Mouse (Mus musculus): ENCODE measurements at regions not wholly inside any gene's neighbourhood (a gene's known extent, or its start where the extent isn't known, plus 50 kb on each side); places are given as distances from the start of the nearest gene placed in this dataset.

DNA sequence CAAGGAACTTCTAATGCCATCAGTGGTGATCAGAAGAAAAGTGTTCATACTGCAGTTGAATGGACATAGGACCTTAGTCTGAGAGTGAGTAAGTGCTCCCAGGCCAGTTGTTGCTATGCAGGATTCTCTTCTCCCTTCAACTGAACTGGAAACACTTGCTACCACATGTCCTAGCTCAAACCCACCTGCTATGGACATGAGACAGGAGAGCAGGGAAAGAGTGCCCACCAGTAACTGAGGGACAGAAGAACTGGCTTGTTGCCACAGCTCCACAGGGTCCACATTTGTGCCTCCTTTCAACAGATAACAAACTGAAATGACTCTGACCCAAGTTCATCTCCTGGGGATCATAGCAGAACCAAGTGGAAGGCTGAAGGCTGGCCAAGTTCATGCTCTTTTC, 292.9 kb downstream of the Qk start:
- H3K36me3 ChIP-seq, result no peaks in the 10 kb centered on the region
- no peaks in the 10 kb centered on the region for H3K4me1 ChIP-seq (replicated peaks)
- no peaks in the 10 kb centered on the region for H3K9me3 ChIP-seq
- no peak overlapping the region for H3K9ac ChIP-seq
- H3K27me3 ChIP-seq (replicated peaks), result no peaks in the 10 kb centered on the region
- no peak for ATAC-seq
- H3K27ac ChIP-seq, result no peak overlapping the region
- H3K4me2 ChIP-seq (replicated peaks), result no peak overlapping the region
- H3K4me3 ChIP-seq (replicated peaks), result no peak overlapping the region

DNA sequence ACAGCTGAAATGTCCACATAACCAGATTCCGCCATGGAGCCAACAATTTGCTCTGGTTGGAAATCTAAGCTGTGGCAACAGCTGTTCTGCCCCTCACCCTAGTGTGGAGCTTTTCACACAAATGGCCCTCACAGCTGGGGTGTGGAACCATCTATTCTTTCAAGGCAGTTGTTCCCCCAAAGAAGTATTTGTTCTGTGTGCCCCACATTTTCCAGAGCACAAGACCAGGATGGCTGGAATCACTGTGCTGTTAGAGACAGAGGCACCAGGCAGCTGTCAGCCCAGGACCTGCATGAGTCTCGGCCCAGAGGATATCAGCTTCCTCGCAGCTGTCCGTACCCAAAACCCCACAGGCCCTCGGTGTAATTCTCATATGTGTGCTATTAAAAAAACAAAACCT, 294.4 kb downstream of the Qk start:
- no peak overlapping the region for H3K4me3 ChIP-seq (replicated peaks)
- 90% methylated on average over 5 of the region's 5 CpGs for WGBS
- no peaks in the 10 kb centered on the region for H3K4me1 ChIP-seq (replicated peaks)
- ATAC-seq, result no peak
- no peak overlapping the region for H3K9ac ChIP-seq
- H3K9me3 ChIP-seq, result no peaks in the 10 kb centered on the region
- no peaks in the 10 kb centered on the region for H3K27me3 ChIP-seq (replicated peaks)
- H3K27ac ChIP-seq, result no peak overlapping the region
- no peaks in the 10 kb centered on the region for H3K36me3 ChIP-seq
- no peak overlapping the region for H3K4me2 ChIP-seq (replicated peaks)

DNA sequence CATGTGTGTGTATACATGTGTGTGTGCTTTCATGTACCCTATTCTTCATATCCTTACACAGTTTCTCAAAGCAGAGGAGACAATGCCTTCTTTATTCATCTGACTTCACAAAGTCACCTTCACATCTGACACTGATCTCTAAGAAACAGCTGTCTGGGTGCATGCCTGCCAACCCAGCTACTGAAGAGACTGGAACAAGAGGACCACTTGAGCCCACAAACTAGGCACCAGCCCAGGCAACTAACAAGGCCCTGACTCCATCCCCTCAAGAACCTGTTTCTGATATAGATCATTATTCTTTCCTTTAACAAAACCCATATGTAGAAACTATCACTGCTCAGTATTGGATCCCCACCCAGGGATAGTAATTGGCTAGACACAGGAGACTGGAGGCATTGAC, 295.3 kb downstream of the Qk start:
- no peak for ATAC-seq
- Histone ChIP-seq H3K9me3 (no peaks in the 10 kb centered on the region), H3K4me1 (replicated peaks) (no peaks in the 10 kb centered on the region), H3K27me3 (replicated peaks) (no peaks in the 10 kb centered on the region), H3K4me2 (replicated peaks) (no peak overlapping the region), H3K9ac (no peak overlapping the region), H3K36me3 (no peaks in the 10 kb centered on the region), H3K4me3 (replicated peaks) (no peak overlapping the region), H3K27ac (no peak overlapping the region)

DNA sequence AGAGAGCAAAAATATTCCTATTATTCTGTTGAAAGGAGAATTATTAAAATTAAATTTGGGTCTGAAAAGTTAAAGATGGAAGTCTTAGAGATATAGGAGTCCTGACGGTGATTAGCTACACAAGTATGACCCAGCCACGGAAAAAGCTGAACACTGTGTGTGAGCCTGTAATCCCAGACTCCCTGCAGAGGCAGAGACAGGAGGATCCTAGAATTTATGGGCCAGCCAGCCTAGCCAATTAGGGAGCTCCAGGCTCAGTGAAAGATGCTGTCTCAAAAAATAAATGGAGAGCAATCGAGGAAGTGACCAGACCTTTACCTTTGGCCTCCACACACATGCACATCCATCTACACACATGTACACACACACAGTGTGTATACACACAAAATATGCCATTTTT, 307.5 kb downstream of the Qk start:
- 62% methylated on average over 3 of the region's 3 CpGs for WGBS
- Histone ChIP-seq H3K9me3 (no peaks in the 10 kb centered on the region), H3K4me1 (replicated peaks) (no peaks in the 10 kb centered on the region), H3K9ac (no peak overlapping the region), H3K4me2 (replicated peaks) (no peak overlapping the region), H3K4me3 (replicated peaks) (no peak overlapping the region), H3K27me3 (replicated peaks) (no peaks in the 10 kb centered on the region), H3K27ac (no peak overlapping the region), H3K36me3 (no peaks in the 10 kb centered on the region)
- ATAC-seq, result no peak

DNA sequence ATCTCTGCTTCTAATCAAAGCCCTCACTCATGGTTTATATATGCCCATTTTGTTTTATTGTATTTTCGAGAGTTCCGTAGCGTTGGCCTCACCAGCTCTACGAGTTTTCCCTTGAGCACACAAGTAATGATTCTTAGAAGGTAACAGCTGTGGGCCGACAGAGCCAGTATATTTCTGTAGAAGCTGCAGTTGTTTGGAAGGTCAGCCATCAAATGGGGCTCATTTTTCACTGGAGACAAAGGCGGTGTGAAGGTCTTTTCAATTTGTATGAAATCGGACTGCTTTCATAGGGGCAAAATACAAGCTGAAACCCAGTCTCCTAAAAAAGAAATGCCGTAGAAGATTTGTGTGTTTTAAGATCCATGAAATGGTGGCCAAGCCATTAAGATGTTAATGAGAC, 307.9 kb downstream of the Qk start:
- WGBS, result 61% methylated on average over 8 of the region's 8 CpGs
- no peak for ATAC-seq
- Histone ChIP-seq H3K9ac (no peak overlapping the region), H3K4me2 (replicated peaks) (no peak overlapping the region), H3K27ac (no peak overlapping the region), H3K27me3 (replicated peaks) (no peaks in the 10 kb centered on the region), H3K36me3 (no peaks in the 10 kb centered on the region), H3K4me3 (replicated peaks) (no peak overlapping the region), H3K9me3 (no peaks in the 10 kb centered on the region), H3K4me1 (replicated peaks) (no peaks in the 10 kb centered on the region)

DNA sequence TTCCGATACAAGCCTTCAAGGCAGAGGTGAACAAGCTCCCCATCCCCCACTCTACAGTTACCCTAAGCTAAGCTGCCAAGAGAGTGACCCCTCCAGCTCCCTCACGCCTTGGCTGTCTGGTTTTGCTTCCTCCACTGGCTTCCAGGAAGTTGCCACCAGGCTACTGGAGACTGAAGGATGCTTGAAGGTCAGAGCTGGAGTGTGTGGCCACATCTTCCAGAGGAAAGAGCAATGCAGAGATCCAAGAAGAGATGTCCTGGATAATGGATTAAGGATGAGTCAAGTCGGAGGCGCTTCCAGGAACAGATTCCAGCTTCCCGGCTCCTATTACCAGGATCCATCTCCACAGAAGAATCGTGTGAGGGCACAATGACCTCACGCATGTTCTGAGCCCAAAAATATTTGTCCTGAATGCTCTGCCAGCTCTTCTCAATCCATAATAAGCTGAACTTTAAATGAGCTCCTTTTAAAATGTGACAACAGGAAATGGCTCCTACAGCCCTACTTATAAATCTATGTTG, 318.5 kb downstream of the Qk start:
- no peaks in the 10 kb centered on the region for H3K9me3 ChIP-seq
- H3K27me3 ChIP-seq (replicated peaks), result no peaks in the 10 kb centered on the region
- H3K4me2 ChIP-seq (replicated peaks), result no peak overlapping the region
- ATAC-seq, result no peak
- WGBS, result 49% methylated on average over 7 of the region's 7 CpGs
- H3K9ac ChIP-seq, result no peak overlapping the region
- H3K4me1 ChIP-seq (replicated peaks), result no peaks in the 10 kb centered on the region; the same call in 1 of the 2 replicates
- H3K27ac ChIP-seq, result no peak overlapping the region
- H3K4me3 ChIP-seq (replicated peaks), result no peak overlapping the region
- H3K36me3 ChIP-seq, result no peaks in the 10 kb centered on the region

DNA sequence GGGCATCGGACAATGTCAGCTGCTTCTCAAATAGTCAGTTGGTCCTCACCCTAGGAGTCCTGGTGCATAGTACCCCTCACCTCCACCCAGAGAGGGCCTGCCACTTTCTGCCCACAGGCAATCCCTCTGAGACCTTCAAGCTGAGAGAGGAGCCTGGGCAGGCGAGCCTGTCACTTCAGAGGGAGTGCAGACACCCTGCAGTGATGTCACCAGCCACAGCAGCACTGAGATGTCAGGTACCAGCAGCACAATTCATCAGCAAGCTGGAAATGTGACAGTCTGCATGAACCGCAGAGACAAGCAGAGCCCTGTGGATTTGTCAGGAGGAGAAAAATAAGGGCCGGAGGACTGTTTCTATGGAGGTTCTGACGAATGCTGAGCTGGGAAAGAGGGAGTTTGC, 324.3 kb downstream of the Qk start:
- H3K9ac ChIP-seq, result no peak overlapping the region
- no peak overlapping the region for H3K27ac ChIP-seq
- no peaks in the 10 kb centered on the region for H3K36me3 ChIP-seq
- H3K9me3 ChIP-seq, result no peaks in the 10 kb centered on the region
- 56% methylated on average over 5 of the region's 5 CpGs for WGBS
- no peak overlapping the region for H3K4me3 ChIP-seq (replicated peaks)
- H3K4me1 ChIP-seq (replicated peaks), result no peaks in the 10 kb centered on the region
- no peak overlapping the region for H3K4me2 ChIP-seq (replicated peaks)
- H3K27me3 ChIP-seq (replicated peaks), result no peaks in the 10 kb centered on the region
- ATAC-seq, result no peak

DNA sequence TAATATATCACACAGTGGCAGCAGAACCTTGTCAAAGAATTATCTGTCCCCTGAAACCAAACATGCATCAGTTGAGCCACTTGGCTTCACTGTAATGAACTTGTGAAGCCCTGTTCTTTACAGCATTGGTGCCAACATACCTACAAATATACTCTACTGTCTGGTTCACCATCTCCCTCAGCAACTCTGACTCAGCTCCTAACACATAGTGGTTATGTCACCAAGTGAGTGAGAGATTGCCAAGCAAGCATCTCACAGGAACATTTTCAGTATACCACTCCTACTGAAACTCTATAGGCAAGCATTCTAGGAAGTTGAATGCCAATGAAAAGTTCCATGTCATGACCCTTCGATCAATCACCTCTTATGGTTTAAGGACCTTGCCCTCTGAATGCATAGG, 321.2 kb upstream of the Pabpc6 start:
- no peaks in the 10 kb centered on the region for H3K4me1 ChIP-seq (replicated peaks)
- H3K9ac ChIP-seq, result no peak overlapping the region
- no peak overlapping the region for H3K27ac ChIP-seq
- no peaks in the 10 kb centered on the region for H3K27me3 ChIP-seq (replicated peaks)
- H3K9me3 ChIP-seq, result no peaks in the 10 kb centered on the region; the same call in 1 of the 2 replicates
- H3K4me2 ChIP-seq (replicated peaks), result no peak overlapping the region
- no peak overlapping the region for H3K4me3 ChIP-seq (replicated peaks)
- H3K36me3 ChIP-seq, result no peaks in the 10 kb centered on the region
- no peak for ATAC-seq
- 90% methylated on average over 1 of the region's 1 CpGs for WGBS

DNA sequence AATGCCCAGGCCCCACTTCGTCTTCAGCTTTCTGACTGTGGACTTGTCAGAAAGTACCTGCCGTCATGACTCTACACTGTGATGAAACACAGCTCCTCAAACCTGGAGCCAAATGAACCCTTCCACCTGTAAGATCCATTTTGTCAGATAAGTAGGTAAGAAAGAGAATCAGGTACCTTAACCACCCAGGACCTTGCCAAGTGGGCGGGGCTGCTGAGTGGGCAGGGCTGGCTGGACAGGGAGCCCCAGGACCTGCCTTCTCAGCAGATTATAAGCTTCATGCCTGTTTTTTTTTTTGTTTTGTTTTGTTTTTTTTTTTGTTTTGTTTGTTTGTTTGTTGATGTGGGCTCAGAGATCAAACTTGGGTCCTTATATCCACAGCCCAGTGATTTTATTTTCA, 311.8 kb upstream of the Pabpc6 start:
- Histone ChIP-seq H3K36me3 (no peaks in the 10 kb centered on the region), H3K4me1 (replicated peaks) (no peaks in the 10 kb centered on the region), H3K4me3 (replicated peaks) (no peak overlapping the region), H3K27ac (no peak overlapping the region), H3K9me3 (no peaks in the 10 kb centered on the region; the same call in 1 of the 2 replicates), H3K9ac (no peak overlapping the region), H3K27me3 (replicated peaks) (no peaks in the 10 kb centered on the region), H3K4me2 (replicated peaks) (no peak overlapping the region)
- 90% methylated on average over 3 of the region's 3 CpGs for WGBS
- no peak for ATAC-seq

DNA sequence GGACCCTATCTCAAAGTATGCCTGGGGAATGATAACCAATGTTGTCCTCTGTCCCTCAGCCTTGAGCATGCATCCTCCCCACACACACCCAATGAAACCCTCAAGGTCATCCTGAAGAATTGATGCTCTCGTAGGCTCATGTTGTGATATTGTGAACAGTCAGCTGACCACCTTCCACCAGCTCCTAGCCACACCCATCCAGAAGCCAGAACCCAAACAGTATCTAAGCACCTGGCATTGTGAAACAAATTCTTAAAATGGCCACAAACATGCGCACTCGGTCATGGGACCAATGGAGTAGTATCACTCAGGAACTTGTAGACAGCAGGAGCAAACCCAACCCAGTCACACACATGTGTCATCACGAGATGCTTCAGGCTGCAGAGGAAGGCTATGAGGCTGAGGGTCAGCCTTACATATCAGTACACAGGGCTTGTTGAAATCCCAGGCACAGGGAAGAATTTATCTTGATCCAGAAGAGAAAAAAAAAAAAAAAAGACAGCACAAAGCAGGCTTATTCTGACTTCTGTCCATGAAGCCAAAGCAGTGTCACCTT, 307.4 kb upstream of the Pabpc6 start:
- ATAC-seq, result no peak
- 84% methylated on average over 4 of the region's 4 CpGs for WGBS

DNA sequence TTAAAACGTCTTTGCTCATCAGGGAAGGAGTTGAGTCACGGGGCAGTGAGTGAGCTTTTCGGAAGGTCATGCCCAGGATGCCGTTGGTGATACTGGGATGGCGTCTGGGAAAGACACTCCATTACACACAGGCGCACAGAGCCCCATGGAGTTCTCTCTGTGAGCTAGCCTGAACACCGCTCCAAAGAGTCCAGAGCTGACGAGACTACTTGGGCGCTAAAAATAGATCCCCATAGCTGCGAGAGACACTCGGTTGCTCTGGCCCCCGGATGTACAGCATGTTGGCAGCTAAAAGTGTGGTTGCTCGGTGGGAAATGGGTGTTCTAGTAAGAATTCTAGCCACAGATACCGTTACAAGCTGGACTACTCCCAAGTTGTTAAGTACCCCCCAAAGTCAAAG, 306.5 kb upstream of the Pabpc6 start:
- no peak overlapping the region for H3K9ac ChIP-seq
- no peak overlapping the region for H3K4me2 ChIP-seq (replicated peaks)
- WGBS, result 82% methylated on average over 14 of the region's 14 CpGs
- no peak overlapping the region for H3K27ac ChIP-seq
- no peaks in the 10 kb centered on the region for H3K9me3 ChIP-seq
- H3K36me3 ChIP-seq, result no peaks in the 10 kb centered on the region
- no peak for ATAC-seq
- H3K4me1 ChIP-seq (replicated peaks), result no peaks in the 10 kb centered on the region
- no peak overlapping the region for H3K4me3 ChIP-seq (replicated peaks)
- H3K27me3 ChIP-seq (replicated peaks), result no peaks in the 10 kb centered on the region

More for the DNA sequence above, 307.4 kb upstream of the Pabpc6 start:
- no peak overlapping the region for H3K27ac ChIP-seq
- no peaks in the 10 kb centered on the region for H3K36me3 ChIP-seq
- no peak overlapping the region for H3K9ac ChIP-seq
- H3K4me2 ChIP-seq (replicated peaks), result no peak overlapping the region
- no peaks in the 10 kb centered on the region for H3K4me1 ChIP-seq (replicated peaks)
- no peaks in the 10 kb centered on the region for H3K9me3 ChIP-seq
- no peaks in the 10 kb centered on the region for H3K27me3 ChIP-seq (replicated peaks)
- no peak overlapping the region for H3K4me3 ChIP-seq (replicated peaks)

DNA sequence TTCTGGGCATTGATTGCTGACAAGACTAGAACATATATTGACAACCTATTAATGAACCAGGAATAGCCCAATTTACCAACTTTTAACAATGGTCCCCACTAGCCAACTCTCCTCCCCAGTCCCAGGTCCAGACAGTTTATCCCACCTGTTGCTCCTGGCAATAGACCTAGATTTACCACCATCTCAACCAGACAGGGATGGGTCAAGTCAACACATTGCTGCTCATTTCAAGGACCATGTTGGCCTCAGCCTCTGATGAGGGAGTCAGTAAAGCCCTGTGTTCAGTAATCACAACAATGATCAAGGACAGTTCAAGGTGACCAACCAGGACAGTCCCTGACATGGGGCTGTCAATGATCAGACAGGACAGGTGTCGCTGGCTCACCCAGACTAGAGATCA, 305.6 kb upstream of the Pabpc6 start:
- H3K27ac ChIP-seq, result no peak overlapping the region
- WGBS, result 79% methylated on average over 1 of the region's 1 CpGs
- no peaks in the 10 kb centered on the region for H3K4me1 ChIP-seq (replicated peaks)
- H3K9ac ChIP-seq, result no peak overlapping the region
- no peak overlapping the region for H3K4me3 ChIP-seq (replicated peaks)
- no peaks in the 10 kb centered on the region for H3K36me3 ChIP-seq
- no peak overlapping the region for H3K4me2 ChIP-seq (replicated peaks)
- H3K27me3 ChIP-seq (replicated peaks), result no peaks in the 10 kb centered on the region
- H3K9me3 ChIP-seq, result no peaks in the 10 kb centered on the region
- no peak for ATAC-seq

DNA sequence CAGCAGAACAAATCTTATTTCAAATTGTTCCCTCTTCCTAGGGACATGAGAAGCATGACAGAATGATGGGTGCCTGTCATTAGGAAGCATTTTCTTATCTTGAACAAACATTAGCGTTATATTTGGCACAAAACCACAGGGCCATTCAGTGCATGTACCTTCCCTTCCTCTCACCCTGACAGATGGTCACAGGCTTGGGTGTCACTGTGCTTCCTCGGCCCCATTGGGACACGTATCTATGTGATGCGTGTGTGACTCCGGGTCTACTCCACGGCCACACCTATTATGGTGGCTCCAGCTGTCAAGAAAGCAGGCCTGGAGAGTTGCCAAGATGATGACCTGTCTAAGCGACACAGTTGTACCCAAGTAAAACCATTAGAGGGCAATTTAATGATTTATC, 298.5 kb upstream of the Pabpc6 start:
- H3K27me3 ChIP-seq (replicated peaks), result no peaks in the 10 kb centered on the region
- H3K4me2 ChIP-seq (replicated peaks), result no peak overlapping the region
- no peaks in the 10 kb centered on the region for H3K9me3 ChIP-seq
- no peak overlapping the region for H3K27ac ChIP-seq
- no peaks in the 10 kb centered on the region for H3K4me1 ChIP-seq (replicated peaks)
- WGBS, result 65% methylated on average over 7 of the region's 7 CpGs
- no peak for ATAC-seq
- H3K9ac ChIP-seq, result no peak overlapping the region
- H3K4me3 ChIP-seq (replicated peaks), result no peak overlapping the region
- H3K36me3 ChIP-seq, result no peaks in the 10 kb centered on the region
